Mouse (Mus musculus) megakaryocyte progenitor cell, adult 5-6 weeks (primary cell): ENCODE data around the gene Gm10439. TPM values are rescaled to one million over a fixed set of nuclear protein-coding genes. Genes with fewer than 3 reads are reported as not detected.
"Not testable (repeated sequence)": the region's sequence is repeated elsewhere in the genome, so short reads cannot be mapped to it uniquely, and the experiment has no call there.

Experiments
- ATAC-seq: replicated peaks from 2 replicates; pipeline ENCODE4 v1.8.0; 2016; ENCODE audit warnings: mild to moderate bottlenecking, moderate TSS enrichment, inconsistent platforms; ENCODE audit not compliant: poor library complexity
- total RNA-seq, 2 experiments: library from RNA; stranded (forward) in 1 of 2; stranded (reverse) in 1 of 2; fragments of 157-497, 149-512 nt in 1 of 2; fragments of 200-1000 nt in 1 of 2; gene quantifications; 2 replicates each; pipeline versions ENCODE4 v1.2.3 to v1.2.4; 2015 to 2017

Gm10439 gene
- total RNA-seq (2015) (not detected in 2 replicates), total RNA-seq (2017) (not detected in 2 replicates)

- not testable (repeated sequence) for ATAC-seq
These were observed at the start of gene Gm10439 for GRCm38 (mm10) chrX:149594270-149594669. Gene Gm10439 (plus strand): TSS chrX:149594570.

Other genes with a start within 250 kb of the Gm10439 start
- not detected in 2 replicates for gene Gm15085, start 147.0 kb upstream of the Gm10439 start, total RNA-seq (2015)
- not detected in 2 replicates for gene Gm15085, start 147.0 kb upstream of the Gm10439 start, total RNA-seq (2017)
- not detected in 2 replicates for gene Gm15097, start 189.9 kb downstream of the Gm10439 start, total RNA-seq (2015)
- not detected in 2 replicates for gene Gm15097, start 189.9 kb downstream of the Gm10439 start, total RNA-seq (2017)